Mouse (Mus musculus) adrenal gland, adult 2 months (tissue): Measurements from ENCODE around the gene Pycr2. TPM values are rescaled to one million over a fixed set of nuclear protein-coding genes. Genes with fewer than 3 reads are reported as not detected.

Experiments
- DNase-seq: peaks from one replicate; pipeline ENCODE4 v3.0.0; 2021
- long read RNA-seq: library from polyadenylated mRNA; stranded (forward); transcript quantifications from one replicate; pipeline ENCODE4 v2.0.0, GENCODE M21; 2021
- polyA plus RNA-seq: library from polyadenylated mRNA; depleted of rRNA; stranded (reverse); fragments of >200 nt; gene quantifications from 2 replicates; pipeline ENCODE4 v1.2.3, GENCODE M21; 2012; rRNA removed
- total RNA-seq, 2 experiments: library from RNA; stranded (reverse); gene quantifications; 2 replicates each; pipeline ENCODE4 v1.2.3; 2021

The Pycr2 gene
- 10 to 100 TPM; 24.1 to 46.1 TPM for total RNA-seq
- 80.7 and 88.7 TPM in 2 replicates for polyA plus RNA-seq
- long read RNA-seq, transcript Pycr2-201 (7 exons, 1,580 nt) = major isoform, 107 of 114 reads
- long read RNA-seq, partial matches to known transcripts = 4 of 114 reads
- long read RNA-seq, other reads (novel, unspliced or antisense) = 3 of 114 reads

DNA sequence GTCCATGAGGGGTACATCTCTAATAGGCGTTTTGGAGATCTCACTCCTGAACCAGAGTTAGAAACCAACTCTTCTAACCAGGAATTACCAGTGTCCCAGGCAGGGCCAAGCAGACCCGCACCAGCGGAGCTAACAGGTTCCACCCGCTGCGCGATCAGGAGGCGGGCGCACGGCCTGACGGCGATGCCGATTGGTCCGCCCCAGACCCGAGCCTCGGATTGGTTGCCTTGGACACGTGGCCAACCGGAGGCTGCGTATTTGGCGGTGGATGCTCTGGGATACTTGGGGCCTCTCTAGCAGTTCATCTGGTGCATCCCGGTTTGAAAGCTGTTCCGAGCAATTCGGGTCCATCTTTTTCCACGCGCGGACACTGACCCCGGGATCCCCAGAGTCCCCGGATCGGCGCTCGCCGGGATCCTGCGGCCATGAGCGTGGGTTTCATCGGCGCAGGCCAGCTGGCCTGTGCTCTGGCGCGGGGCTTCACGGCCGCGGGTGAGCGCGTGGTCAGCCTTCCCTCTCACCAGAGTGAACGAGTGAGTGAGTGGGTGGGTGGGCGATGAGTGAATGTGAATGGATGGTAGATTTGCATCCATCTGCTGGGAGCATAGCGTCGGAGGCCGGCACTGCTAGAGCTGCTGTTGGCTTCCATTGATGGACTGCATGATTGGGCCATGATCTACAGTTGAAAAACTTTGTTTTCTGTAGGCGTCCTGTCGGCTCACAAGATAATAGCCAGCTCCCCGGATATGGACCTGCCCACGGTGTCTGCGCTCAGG, at the start of gene Pycr2:
Gene Pycr2, plus strand, starts transcription at position 255 of the 776 bp plus-strand sequence.
- DNase-seq = peak; percentile 96

GRCm38 (mm10) chr1:180858763-180859162, 45.3 kb upstream of the Pycr2 start:
- peak; percentile 23 for DNase-seq

- DNase-seq = no peak
Measured at GRCm38 (mm10) chr1:180860030-180860429, 44.1 kb upstream of the Pycr2 start.

DNA sequence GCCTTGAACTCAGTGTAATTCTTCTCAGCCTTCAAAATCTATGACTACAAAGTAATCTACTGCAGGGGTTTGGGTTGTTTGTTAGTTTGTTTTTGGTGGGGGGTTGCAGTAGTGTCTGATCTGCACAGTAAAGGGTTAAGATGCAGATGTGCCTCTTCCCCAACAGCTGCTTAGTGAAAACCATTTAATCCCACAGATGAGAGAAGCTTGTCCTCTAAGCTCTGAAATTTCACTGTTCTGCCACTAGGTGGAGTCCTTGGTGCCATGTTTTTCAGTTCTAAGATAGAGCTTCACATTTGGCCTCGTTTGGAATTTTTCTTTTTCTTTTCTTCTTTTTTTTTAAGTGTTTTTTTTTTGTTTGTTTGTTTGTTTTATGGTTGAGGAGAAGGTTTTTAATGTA, 40.5 kb upstream of the Pycr2 start:
- DNase-seq = no peak

GRCm38 (mm10) chr1:180866001-180866400, 38.1 kb upstream of the Pycr2 start:
- no peak for DNase-seq

DNA sequence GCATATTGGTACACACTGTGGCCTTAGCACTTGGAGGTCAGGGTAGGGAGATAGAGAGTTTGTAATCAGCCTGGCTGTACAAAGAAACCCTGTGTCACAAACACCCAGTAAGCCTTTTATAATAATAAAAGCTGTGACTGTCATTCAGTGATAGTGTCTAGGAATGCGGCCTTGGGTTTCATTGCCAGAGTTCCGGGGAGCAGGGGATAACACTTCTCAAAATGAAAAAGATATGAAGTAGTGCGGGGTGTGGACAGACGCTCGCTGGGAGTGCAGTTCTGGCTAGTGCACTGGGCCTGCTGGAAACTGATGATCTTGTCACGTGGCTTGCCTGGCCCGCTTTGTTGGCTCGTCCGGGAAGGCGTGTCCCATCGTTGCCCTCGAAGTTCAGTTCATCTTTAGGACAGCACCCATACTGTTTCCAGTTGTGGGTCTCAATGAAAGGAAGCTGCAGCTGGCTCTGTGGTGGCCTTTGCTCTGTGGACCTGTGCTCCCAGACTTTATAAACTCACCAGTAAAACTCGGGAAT, 33.9 kb upstream of the Pycr2 start:
- DNase-seq = peak; percentile 42

GRCm38 (mm10) chr1:180873861-180874484, 30.1 kb upstream of the Pycr2 start:
- DNase-seq = peak; percentile 41

DNA sequence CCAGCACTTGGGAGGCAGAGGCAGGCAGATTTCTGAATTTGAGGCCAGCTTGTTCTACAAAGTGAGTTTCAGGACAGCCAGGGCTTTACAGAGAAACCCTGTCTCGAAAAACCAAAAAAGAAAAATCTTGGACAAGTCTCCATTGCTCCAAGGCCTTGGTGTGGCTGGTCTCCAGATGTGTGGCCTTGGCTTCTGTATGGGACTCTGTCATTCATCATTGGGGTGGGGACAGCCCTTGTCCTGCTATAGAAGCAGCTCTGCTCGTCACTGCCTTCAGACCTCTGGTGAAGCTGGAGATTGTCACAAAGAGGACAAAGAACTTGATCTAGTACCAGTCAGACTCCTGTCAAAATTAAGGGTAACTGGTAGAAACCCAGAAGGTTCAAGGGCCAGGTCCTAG, 29.5 kb upstream of the Pycr2 start:
- DNase-seq = peak; percentile 81

DNA sequence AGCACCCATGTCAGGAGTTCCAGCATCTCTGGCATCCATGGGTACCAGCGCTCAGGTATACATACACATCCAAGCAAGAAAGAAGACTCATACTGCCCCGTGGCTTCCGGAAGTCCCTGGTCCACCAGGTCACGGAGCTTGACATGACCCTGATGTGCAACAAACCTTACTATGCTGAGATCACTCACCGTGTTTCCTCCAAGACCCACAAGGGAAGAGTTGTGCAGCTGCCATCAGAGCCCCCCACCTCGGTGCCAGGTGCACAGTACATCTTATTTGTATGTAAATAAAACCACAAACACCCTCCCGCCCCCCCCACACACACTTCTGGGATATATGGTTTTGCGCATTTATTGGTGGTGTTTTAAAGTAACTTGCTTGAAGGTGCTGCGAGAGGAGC, 29.0 kb upstream of the Pycr2 start:
- no peak for DNase-seq

GRCm38 (mm10) chr1:180877466-180877865, 26.6 kb upstream of the Pycr2 start:
- no peak for DNase-seq

GRCm38 (mm10) chr1:180881768-180882167, 22.3 kb upstream of the Pycr2 start:
- DNase-seq = no peak

GRCm38 (mm10) chr1:180883731-180884130, 20.4 kb upstream of the Pycr2 start:
- DNase-seq = no peak

GRCm38 (mm10) chr1:180884484-180884883, 19.6 kb upstream of the Pycr2 start:
- no peak for DNase-seq

DNA sequence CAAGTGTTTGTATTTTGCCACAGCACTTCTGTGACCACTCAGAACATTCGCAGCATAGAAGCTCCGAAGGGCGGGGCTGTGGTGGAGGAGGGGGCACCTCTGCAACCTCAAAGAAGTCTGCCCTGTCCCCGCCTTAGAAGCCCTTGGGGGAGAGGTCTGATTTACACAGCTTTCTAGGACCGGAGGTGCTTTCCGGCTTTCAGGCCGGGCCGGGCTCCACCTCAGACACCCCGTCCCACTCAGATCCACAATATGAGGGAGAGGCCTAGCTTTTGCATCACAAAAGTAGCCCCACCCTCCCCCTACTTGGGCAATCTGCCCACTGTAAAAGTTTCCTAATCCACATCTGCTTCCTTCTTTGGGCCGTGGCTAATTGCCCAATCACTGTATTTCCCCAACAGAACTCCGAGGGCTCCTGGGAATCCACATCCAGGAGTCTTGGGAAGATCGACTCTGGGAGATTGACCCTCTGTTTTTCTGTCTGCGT, 15.5 kb upstream of the Pycr2 start:
- DNase-seq = peak; percentile 87

DNA sequence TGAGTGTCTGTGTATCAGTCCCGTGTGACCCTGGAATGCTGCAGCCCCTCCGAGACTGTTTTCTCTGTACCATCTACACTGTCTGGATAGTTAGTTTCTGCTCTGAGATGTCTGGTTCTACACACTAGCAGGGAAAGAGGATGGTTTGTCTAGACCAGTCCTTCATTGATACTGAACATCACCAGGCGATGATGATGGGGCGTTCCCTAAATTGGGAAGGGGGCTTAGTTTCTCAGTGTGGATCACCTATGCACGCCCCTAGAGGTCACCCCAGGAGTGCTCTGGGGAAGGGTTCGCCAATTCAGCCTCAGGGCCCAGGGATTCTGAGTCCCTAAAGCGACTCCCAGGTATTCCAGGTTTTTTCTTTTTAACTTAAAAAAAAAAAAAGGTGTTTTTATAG, 14.9 kb upstream of the Pycr2 start:
- DNase-seq = no peak

- peak; percentile 58 for DNase-seq
Measured at GRCm38 (mm10) chr1:180889841-180890240, 14.3 kb upstream of the Pycr2 start.

GRCm38 (mm10) chr1:180892808-180893207, 11.3 kb upstream of the Pycr2 start, which contains the start of gene Lefty2:
Lefty2 (plus strand) TSS chr1:180893108.
- DNase-seq = no peak

DNA sequence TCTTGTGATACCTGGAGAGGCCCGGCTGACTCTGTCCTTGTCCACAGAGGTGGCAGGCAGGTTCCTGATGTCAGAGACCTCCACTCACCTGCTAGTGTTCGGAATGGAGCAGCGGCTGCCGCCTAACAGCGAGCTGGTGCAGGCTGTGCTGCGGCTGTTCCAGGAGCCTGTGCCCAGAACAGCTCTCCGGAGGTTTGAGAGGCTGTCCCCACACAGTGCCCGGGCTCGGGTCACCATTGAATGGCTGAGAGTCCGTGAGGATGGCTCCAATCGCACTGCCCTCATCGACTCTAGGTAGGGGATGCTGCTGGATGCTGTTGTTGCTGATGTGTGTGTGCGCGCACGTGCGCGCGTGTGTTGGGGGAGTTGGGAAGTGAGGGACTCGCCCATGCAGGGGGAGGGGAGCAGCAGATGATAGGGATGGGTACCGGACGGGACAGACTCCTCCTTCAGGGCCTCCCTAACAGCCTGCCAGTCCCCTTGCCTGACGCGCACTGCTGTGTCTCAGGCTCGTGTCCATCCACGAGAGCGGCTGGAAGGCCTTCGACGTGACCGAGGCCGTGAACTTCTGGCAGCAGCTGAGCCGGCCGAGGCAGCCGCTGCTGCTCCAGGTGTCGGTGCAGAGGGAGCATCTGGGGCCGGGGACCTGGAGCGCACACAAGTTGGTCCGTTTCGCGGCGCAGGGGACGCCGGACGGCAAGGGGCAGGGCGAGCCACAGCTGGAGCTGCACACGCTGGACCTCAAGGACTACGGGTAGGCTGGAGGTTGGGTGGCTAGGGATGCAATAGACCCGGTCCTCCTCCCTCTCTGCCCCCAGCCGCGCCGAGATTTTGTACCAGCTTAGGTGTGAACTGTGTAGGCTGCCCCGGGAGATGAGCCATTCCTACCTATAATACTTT, 9.8 kb upstream of the Pycr2 start:
- peak; percentile 56 for DNase-seq

DNA sequence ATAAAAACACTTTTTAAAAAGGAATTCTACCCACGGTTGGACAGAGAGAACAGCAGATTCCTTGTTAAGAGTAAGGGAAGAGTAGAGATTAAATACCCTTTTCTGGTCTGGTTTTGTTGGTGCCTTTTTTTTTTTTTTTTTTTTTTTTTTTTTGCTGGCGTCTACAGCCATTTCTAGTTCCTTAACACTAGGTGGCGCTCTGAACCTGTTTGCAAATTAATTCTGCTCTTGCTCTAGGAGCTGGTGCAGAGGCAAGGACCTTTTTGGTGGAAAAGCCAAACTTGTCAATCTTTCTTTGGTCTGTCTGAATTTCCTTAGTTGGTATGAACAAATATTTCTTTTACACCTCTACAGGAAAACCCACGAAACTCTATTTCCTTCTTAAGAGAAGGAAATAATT, 3.0 kb upstream of the Pycr2 start:
- no peak for DNase-seq

GRCm38 (mm10) chr1:180902915-180903314, 1.2 kb upstream of the Pycr2 start:
- no peak for DNase-seq

DNA sequence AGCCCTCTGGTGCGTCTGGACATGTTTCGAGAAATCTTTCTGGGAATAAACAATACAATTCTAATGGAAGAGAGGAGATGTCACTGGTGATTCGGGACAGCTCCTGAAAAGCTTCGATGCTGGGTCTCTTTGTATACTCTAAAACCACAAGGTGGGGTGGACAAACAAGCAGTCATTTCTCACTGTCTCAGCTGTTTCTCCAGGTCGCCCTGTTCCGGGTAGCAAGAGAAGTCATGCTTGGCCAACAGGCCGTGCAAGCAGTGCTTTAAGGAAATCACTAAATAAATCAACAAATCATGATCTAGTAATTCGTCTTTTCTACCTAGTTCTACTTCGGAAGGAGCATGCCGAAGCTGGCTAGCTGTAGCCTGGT, 441 bp upstream of the Pycr2 start:
- DNase-seq = no peak

GRCm38 (mm10) chr1:180904815-180905080, 655 bp downstream of the Pycr2 start:
- DNase-seq = no peak
